Mouse (Mus musculus) embryonic facial prominence, embryonic 14.5 days (tissue): Measurements from ENCODE around the gene Prm1. TPM values are rescaled to one million over a fixed set of nuclear protein-coding genes. Genes with fewer than 3 reads are reported as not detected.

Source experiments
- ATAC-seq: fragments of 200-750 bp; cut with Nextera tagmentation; 2 replicates; pipeline ENCODE4 v1.8.0; 2017; ENCODE audit warnings: low read depth, moderate number of reproducible peaks, moderate TSS enrichment
- DNase-seq: peaks from one replicate; pipeline ENCODE4 v3.0.0-alpha.2; 2015; ENCODE audit warnings: low spot score
- H3K27ac ChIP-seq: fragments of 300-500 bp; sonication (generic); replicated peaks from 2 replicates; pipeline ENCODE4 v1.5.1; 2014; ENCODE audit warnings: low read depth, mild to moderate bottlenecking, low read length, moderate library complexity
- H3K27me3 ChIP-seq: fragments of 300-500 bp; sonication (generic); replicated peaks from 2 replicates; pipeline ENCODE4 v1.6.1; 2014; ENCODE audit warnings: low read length; ENCODE audit not compliant: control insufficient read depth, insufficient read depth
- H3K36me3 ChIP-seq: fragments of 300-500 bp; sonication (generic); 2 replicates; pipeline ENCODE4 v1.6.1; 2014; ENCODE audit warnings: low read length, mixed read lengths; ENCODE audit not compliant: control insufficient read depth, insufficient read depth
- H3K4me1 ChIP-seq: fragments of 300-500 bp; sonication (generic); 2 replicates; pipeline ENCODE4 v1.6.1; 2014; ENCODE audit warnings: antibody characterized with exemption, low read length; ENCODE audit not compliant: control insufficient read depth, insufficient read depth
- H3K4me2 ChIP-seq: fragments of 300-500 bp; sonication (generic); 2 replicates; pipeline ENCODE4 v1.6.1; 2014; ENCODE audit warnings: low read depth, mild to moderate bottlenecking, low read length, moderate library complexity, mixed read lengths
- H3K4me3 ChIP-seq: fragments of 300-500 bp; sonication (generic); 2 replicates; pipeline ENCODE4 v1.5.1; 2014; ENCODE audit warnings: low read depth, mild to moderate bottlenecking, low read length
- H3K9ac ChIP-seq: fragments of 300-500 bp; sonication (generic); 2 replicates; pipeline ENCODE4 v1.6.1; 2014; ENCODE audit warnings: low read depth, mild to moderate bottlenecking, low read length, moderate library complexity, mixed read lengths
- H3K9me3 ChIP-seq: fragments of 300-500 bp; sonication (generic); 2 replicates; pipeline ENCODE4 v1.6.1; 2016; ENCODE audit warnings: low read length; ENCODE audit not compliant: control insufficient read depth
- WGBS: fragments of 180-500 bp; shearing (Covaris S2); extraction: QIAGEN DNeasy Blood & Tissue Kit; methylation state at CpG from one replicate; pipeline ENCODE4 v1.1.7; 2014; 5-methylcytosine and 5-hydroxymethylcytosine counted together
- polyA plus RNA-seq: library from polyadenylated mRNA; unstranded; fragments of >200 nt; fragmentation: Nextera tagmentation; extraction: Ambion mirVana; gene quantifications from 2 replicates; pipeline ENCODE4 v1.2.1, GENCODE M21; 2014

Gene Prm1
- polyA plus RNA-seq, 1 experiment from 2014 or later: not detected

GRCm38 (mm10) chr16:10770531-10771325 lies 34.9 kb downstream of the Prm1 start:
- H3K27ac ChIP-seq: peak overlapping the region; percentile 29; the same call in 1 of the 2 replicates
- DNase-seq (no peak), ATAC-seq (peak; percentile 54; the same call in 1 of the 2 replicates)
- H3K9me3 ChIP-seq: no peaks in the 10 kb centered on the region
- H3K9ac ChIP-seq: no peak overlapping the region
- no peak overlapping the region for H3K4me2 ChIP-seq
- H3K4me3 ChIP-seq: no peak overlapping the region
- peaks cover 5% of the 10 kb centered on the region for H3K4me1 ChIP-seq
- WGBS: 42% methylated on average over 4 of the region's 4 CpGs
- no peaks in the 10 kb centered on the region for H3K36me3 ChIP-seq
- no peaks in the 10 kb centered on the region for H3K27me3 ChIP-seq

DNA sequence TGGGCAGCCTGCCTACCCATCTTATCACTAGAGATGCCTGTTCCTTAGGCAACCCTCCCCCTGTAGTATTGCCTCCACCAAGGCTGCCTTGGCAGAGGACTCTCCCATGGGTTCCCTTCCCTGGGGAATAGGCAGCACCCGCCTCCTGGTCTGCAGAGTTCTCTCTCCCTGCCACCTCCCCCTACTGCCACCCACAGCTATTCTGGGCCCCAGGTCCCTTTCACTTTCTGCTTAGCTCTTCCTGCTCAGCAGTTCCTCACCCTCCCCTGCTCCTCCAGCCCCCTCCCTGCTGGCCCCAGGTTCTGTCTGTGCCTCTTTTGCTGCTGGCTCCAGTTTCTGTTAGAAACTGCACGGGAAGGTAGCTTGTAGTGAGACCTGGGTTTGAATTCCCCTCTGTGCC lies 36.0 kb downstream of the Prm1 start:
- Histone ChIP-seq H3K4me1 (peaks cover 5% of the 10 kb centered on the region), H3K9ac (no peak overlapping the region), H3K27me3 (no peaks in the 10 kb centered on the region), H3K9me3 (no peaks in the 10 kb centered on the region), H3K4me2 (no peak overlapping the region), H3K4me3 (no peak overlapping the region), H3K36me3 (no peaks in the 10 kb centered on the region), H3K27ac (no peak overlapping the region)
- ATAC-seq (peak; percentile 53; the same call in 1 of the 2 replicates), DNase-seq (no peak)
- WGBS: 30% methylated on average over 2 of the region's 2 CpGs

DNA sequence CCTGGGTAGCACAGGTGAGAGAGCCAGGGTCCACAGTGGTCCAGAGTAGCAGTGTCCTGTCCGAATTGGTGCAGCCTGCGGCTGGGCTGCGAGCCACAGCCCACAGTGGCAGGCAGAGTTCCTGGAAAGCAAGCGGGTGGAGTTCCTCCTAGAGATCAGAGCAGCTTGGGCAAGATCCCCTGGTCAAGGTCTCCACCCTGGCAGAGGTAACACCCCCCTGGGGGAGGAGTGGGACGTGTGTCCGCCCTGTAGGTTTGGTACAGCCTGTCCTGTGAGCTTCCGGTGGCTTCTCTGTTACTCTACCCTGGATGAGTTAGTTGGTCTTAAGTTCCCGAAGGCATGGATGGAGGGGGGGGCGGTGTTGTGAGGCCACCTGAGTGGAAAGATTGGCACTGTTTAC lies 36.8 kb downstream of the Prm1 start:
- Histone ChIP-seq H3K4me2 (no peak overlapping the region), H3K9ac (no peak overlapping the region), H3K9me3 (no peaks in the 10 kb centered on the region), H3K4me1 (peaks cover 5% of the 10 kb centered on the region), H3K27ac (no peak overlapping the region), H3K4me3 (no peak overlapping the region), H3K36me3 (no peaks in the 10 kb centered on the region), H3K27me3 (no peaks in the 10 kb centered on the region)
- ATAC-seq (no peak), DNase-seq (no peak)
- WGBS: 50% methylated on average over 9 of the region's 9 CpGs

GRCm38 (mm10) chr16:10767158-10767557 lies 38.5 kb downstream of the Prm1 start:
- ATAC-seq: no peak
- H3K36me3 ChIP-seq: no peaks in the 10 kb centered on the region
- H3K9me3 ChIP-seq: no peaks in the 10 kb centered on the region
- WGBS: 44% methylated on average over 4 of the region's 4 CpGs
- H3K9ac ChIP-seq: no peak overlapping the region
- no peak overlapping the region for H3K4me2 ChIP-seq
- H3K4me1 ChIP-seq: peaks cover 5% of the 10 kb centered on the region
- H3K27ac ChIP-seq: no peak overlapping the region
- H3K27me3 ChIP-seq: no peaks in the 10 kb centered on the region
- H3K4me3 ChIP-seq: no peak overlapping the region
- peak; percentile 71 for DNase-seq

DNA sequence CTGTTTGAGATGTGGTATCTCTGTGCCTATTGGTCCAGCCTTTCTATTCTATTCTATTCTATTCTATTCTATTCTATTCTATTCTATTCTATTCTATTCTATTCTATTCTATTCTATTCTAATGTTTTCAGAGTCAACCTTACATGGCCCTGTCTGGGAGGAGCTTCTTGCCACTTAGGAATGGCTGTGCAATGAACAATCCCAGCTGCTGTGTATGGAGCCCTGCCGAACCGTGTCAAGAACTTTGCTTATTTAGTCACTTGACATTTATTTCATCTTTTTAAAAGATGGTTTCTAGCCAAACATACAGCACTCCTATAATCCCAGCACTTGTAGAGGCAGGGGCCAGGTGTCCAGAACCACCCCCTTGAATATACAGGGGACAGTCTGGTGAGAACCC lies 41.3 kb downstream of the Prm1 start:
- Histone ChIP-seq H3K4me2 (no peak overlapping the region), H3K27me3 (no peaks in the 10 kb centered on the region), H3K9me3 (no peaks in the 10 kb centered on the region), H3K4me3 (no peak overlapping the region), H3K36me3 (no peaks in the 10 kb centered on the region), H3K4me1 (no peaks in the 10 kb centered on the region), H3K9ac (no peak overlapping the region), H3K27ac (no peak overlapping the region)
- 61% methylated on average over 2 of the region's 2 CpGs for WGBS
- DNase-seq (no peak), ATAC-seq (no peak)

DNA sequence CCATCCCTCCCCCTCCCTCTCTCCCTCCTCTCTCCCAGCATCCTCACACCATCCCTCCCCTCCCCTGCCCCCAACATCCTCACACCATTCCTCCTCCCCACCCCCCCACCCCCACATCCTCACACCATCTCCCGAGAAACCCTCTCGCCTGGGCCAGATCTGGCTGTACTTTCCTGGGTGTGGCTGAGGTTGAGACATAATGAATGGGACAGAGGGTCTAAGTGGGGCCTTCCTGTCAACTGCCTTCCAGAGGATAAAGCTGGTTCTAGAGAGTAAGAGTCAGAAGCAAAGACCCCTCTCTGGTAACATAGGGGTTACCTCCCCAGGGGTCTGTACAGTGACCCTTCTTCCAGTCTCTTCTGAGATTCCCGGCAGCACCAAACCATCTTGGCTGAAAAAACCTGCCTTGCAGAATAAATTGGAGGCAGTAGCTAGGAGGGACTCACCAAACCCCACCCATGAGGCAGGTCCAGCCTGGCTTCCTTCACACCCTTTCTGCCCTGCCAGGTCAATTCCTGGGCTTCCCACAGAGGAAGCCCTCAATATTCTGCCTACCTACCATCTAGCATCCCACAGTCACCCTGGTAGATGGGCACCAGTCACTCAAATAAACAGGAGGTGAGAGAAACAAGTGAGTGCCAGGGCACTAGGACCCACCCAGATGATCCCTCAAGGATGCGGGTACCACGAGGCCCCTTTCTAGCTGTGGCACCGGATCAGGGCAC lies 41.9 kb downstream of the Prm1 start:
- no peaks in the 10 kb centered on the region for H3K4me1 ChIP-seq
- H3K4me3 ChIP-seq: no peak overlapping the region
- 42% methylated on average over 6 of the region's 6 CpGs for WGBS
- no peaks in the 10 kb centered on the region for H3K27me3 ChIP-seq
- ATAC-seq (no peak), DNase-seq (no peak)
- H3K27ac ChIP-seq: no peak overlapping the region
- H3K9ac ChIP-seq: no peak overlapping the region
- H3K36me3 ChIP-seq: no peaks in the 10 kb centered on the region
- no peak overlapping the region for H3K4me2 ChIP-seq
- no peaks in the 10 kb centered on the region for H3K9me3 ChIP-seq

DNA sequence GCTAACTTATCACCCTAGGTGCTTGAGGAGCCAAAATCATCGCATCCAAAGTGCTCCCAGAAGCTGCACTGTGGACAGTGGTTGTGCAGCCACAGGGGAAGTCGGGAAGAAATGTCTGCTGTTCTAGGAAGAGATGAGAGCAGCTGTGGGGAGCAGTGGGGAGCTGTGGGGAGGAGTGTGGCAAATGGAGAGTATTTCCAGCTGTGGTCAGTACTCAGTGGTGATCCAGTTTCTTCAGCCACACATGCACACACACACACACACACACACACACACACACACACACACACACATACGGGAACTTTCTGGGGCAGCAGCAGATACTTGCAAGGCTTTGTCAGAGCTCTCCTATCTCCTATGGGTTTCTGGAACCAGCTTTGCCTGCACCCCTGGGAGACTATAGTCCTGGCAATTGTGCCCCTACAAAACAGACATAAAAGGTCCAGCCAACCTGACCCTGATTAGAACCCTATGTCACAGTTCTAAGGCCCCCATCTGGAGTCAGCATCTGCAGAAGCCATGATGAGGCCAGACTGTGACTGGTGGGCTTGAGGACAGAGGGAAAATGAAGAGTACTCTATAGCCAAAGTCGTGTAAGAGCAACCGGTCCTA lies 43.0 kb downstream of the Prm1 start:
- Histone ChIP-seq H3K4me3 (no peak overlapping the region), H3K4me2 (no peak overlapping the region), H3K27ac (no peak overlapping the region), H3K27me3 (no peaks in the 10 kb centered on the region), H3K9ac (no peak overlapping the region), H3K36me3 (no peaks in the 10 kb centered on the region), H3K9me3 (no peaks in the 10 kb centered on the region), H3K4me1 (no peaks in the 10 kb centered on the region)
- ATAC-seq (no peak), DNase-seq (no peak)
- 64% methylated on average over 5 of the region's 5 CpGs for WGBS

- H3K9me3 ChIP-seq: no peaks in the 10 kb centered on the region
- H3K4me2 ChIP-seq: no peak overlapping the region
- H3K27me3 ChIP-seq: no peaks in the 10 kb centered on the region
- no peaks in the 10 kb centered on the region for H3K4me1 ChIP-seq
- H3K27ac ChIP-seq: no peak overlapping the region
- 59% methylated on average over 7 of the region's 8 CpGs for WGBS
- H3K36me3 ChIP-seq: no peaks in the 10 kb centered on the region
- ATAC-seq (no peak), DNase-seq (no peak)
- H3K4me3 ChIP-seq: no peak overlapping the region
- H3K9ac ChIP-seq: no peak overlapping the region
These were observed 44.5 kb downstream of the Prm1 start for GRCm38 (mm10) chr16:10761182-10761581.
